ENCODE assay signal across 15 mouse cellular contexts in the genomic region with DNA sequence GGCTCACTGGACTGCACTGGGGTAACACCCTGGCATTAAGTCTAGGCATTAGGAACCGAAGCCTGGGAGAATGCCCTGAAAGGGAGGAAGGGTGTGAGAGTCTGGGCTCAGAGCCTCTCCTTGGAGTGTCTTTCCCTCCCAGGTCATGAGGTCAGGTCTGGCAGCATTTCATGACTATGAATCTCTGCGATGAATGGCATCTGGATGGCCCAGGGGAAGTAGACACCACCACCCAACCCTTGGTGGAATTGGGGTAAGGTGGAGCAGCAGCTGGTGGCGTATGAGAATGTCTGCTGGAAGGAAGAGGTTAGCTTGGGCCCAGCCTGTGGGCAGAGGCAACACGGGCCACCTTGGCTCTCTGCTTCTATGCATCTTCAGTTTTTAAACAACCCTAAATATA.
DNase-seq lines count a peak whose midpoint lies in the region; ATAC-seq and TF ChIP-seq lines count a peak whose summit lies in the region.
"Had no signal": no experiment of that assay in that cellular context is flagged by ENCODE, and none has a peak within 500 bp of the region (broad histone marks: within the 10 kb centered on the region; RNA-seq: fewer than 3 reads in every experiment).

No protein-coding gene starts in this region.

- H3K27me3 ChIP-seq in heart, adult 2 months (ENCODE audit: control insufficient read depth, insufficient read depth, low read length): no peaks in the 10 kb centered on the region
- no peaks in the 10 kb centered on the region for H3K27me3 ChIP-seq in lung, postnatal 0 days (replicated peaks; ENCODE audit: insufficient read depth, low read length)
- H3K27me3 ChIP-seq in stomach, postnatal 0 days (ENCODE audit: control insufficient read depth, insufficient read depth, low read length): no peaks in the 10 kb centered on the region
- H3K27me3 ChIP-seq: liver, embryonic 13.5 days had no signal

- TF ChIP-seq CTCF in heart, adult 2 months (IDR thresholded peaks at IDR 0.05): no peak
- no peak for TF ChIP-seq CTCF in lung, postnatal 0 days (IDR thresholded peaks at IDR 0.05)
- no peak for TF ChIP-seq CTCF in stomach, postnatal 0 days (IDR thresholded peaks at IDR 0.05; ENCODE audit: low read depth)

- H3K4me2 ChIP-seq in lung, postnatal 0 days (replicated peaks; ENCODE audit: low read depth, low read length): no peak overlapping the region
- no peak overlapping the region for H3K4me2 ChIP-seq in stomach, postnatal 0 days (replicated peaks; ENCODE audit: low read depth)
- H3K4me2 ChIP-seq: limb, embryonic 12.5 days; liver, embryonic 13.5 days had no signal

- no peak for TF ChIP-seq EP300 in heart, adult 2 months (IDR thresholded peaks at IDR 0.05; ENCODE audit: insufficient read depth, low read depth, low read length)
- no peak for TF ChIP-seq EP300 in lung, postnatal 0 days (IDR thresholded peaks at IDR 0.05)
- TF ChIP-seq EP300 in stomach, postnatal 0 days (optimal IDR thresholded peaks at IDR 0.05): no peak

- no peak; the same call in 1 of the 2 replicates for ATAC-seq in lung, postnatal 0 days
- peak; percentile 16; the same call in 1 of the 2 replicates for ATAC-seq in stomach, postnatal 0 days (ENCODE audit: low FRiP score, low TSS enrichment)
- ATAC-seq: hindbrain, embryonic 16.5 days; intestine, embryonic 16.5 days had no signal

- H3K36me3 ChIP-seq in heart, adult 2 months (ENCODE audit: control insufficient read depth, insufficient read depth, low read length): no peaks in the 10 kb centered on the region
- H3K36me3 ChIP-seq in lung, postnatal 0 days (ENCODE audit: insufficient read depth, low read length): no peaks in the 10 kb centered on the region
- no peaks in the 10 kb centered on the region for H3K36me3 ChIP-seq in stomach, postnatal 0 days (ENCODE audit: control insufficient read depth, insufficient read depth, low read length)
- H3K36me3 ChIP-seq: forebrain, embryonic 10.5 days; limb, embryonic 12.5 days; liver, embryonic 13.5 days had no signal

- 52% methylated on average over 4 of the region's 4 CpGs for WGBS in heart, adult 2 months
- WGBS in lung, postnatal 0 days: 53% methylated on average over 4 of the region's 4 CpGs
- 70% methylated on average over 4 of the region's 4 CpGs for WGBS in stomach, postnatal 0 days

- peak in 1 of 2 experiments; percentile 46 for DNase-seq in heart, adult 2 months
- no peak for DNase-seq in heart, postnatal 25 days (ENCODE audit: low spot score)
- DNase-seq in lung, postnatal 14 days: peak; percentile 28
- no peak for DNase-seq in lung, postnatal 0 days (ENCODE audit: low spot score)
- peak; percentile 29 for DNase-seq in gastrocnemius, postnatal 10 days
- DNase-seq in stomach, postnatal 0 days (ENCODE audit: low spot score): no peak
- no peak for DNase-seq in cerebellum, postnatal 10 days
- DNase-seq: cerebellum, adult 2 months; liver, embryonic 13.5 days; spleen, adult 18-20 months; thymus, adult 2 months had no signal

- H3K27ac ChIP-seq in heart, adult 2 months: peak overlapping the region; percentile 36; the same call in 1 of the 2 replicates
- H3K27ac ChIP-seq in lung, postnatal 0 days (ENCODE audit: low read length): no peak overlapping the region
- H3K27ac ChIP-seq in stomach, postnatal 0 days (replicated peaks): no peak overlapping the region
- H3K27ac ChIP-seq: forebrain, embryonic 10.5 days; limb, embryonic 12.5 days; liver, embryonic 13.5 days had no signal

- peaks cover 9% of the 10 kb centered on the region for H3K4me1 ChIP-seq in heart, adult 2 months (ENCODE audit: control insufficient read depth, insufficient read depth, low read length)
- peaks cover 16% of the 10 kb centered on the region; the same call in 1 of the 2 replicates for H3K4me1 ChIP-seq in lung, postnatal 0 days (ENCODE audit: insufficient read depth, low read depth, low read length)
- no peaks in the 10 kb centered on the region; the same call in 1 of the 2 replicates for H3K4me1 ChIP-seq in stomach, postnatal 0 days (replicated peaks; ENCODE audit: control insufficient read depth, insufficient read depth)
- H3K4me1 ChIP-seq: liver, embryonic 13.5 days had no signal

- no peaks in the 10 kb centered on the region for H3K9me3 ChIP-seq in lung, postnatal 0 days (ENCODE audit: low read length)
- no peaks in the 10 kb centered on the region for H3K9me3 ChIP-seq in stomach, postnatal 0 days (ENCODE audit: control insufficient read depth, low read length)
- H3K9me3 ChIP-seq: forebrain, embryonic 10.5 days; limb, embryonic 12.5 days; liver, embryonic 13.5 days had no signal

- H3K4me3 ChIP-seq in heart, adult 2 months: no peak overlapping the region
- no peak overlapping the region for H3K4me3 ChIP-seq in lung, postnatal 0 days (ENCODE audit: low read depth, low read length)
- no peak overlapping the region for H3K4me3 ChIP-seq in stomach, postnatal 0 days (ENCODE audit: low read depth, low read length)
- H3K4me3 ChIP-seq: forebrain, embryonic 10.5 days; limb, embryonic 12.5 days; liver, embryonic 13.5 days had no signal

- intact Hi-C loops in heart, adult 2 months (cut with DNase I): loop anchor here (5.0 kb wide), 2 partner anchors 42 to 43 kb away; no protein-coding TSS in a partner anchor
- intact Hi-C loops in heart, postnatal 25 days (cut with DNase I): no loop called here

- no peak overlapping the region for H3K9ac ChIP-seq in heart, adult 2 months (ENCODE audit: low read depth, low read length)
- no peak overlapping the region for H3K9ac ChIP-seq in lung, postnatal 0 days (replicated peaks; ENCODE audit: low read depth)
- H3K9ac ChIP-seq in stomach, postnatal 0 days (ENCODE audit: low read length): no peak overlapping the region
- H3K9ac ChIP-seq: limb, embryonic 12.5 days; liver, embryonic 13.5 days had no signal

- H3K79me2 ChIP-seq in heart, adult 2 months (replicated peaks; ENCODE audit: control insufficient read depth, insufficient read depth, low read length): no peaks in the 10 kb centered on the region

- no peak for TF ChIP-seq POLR2A in heart, adult 2 months (IDR thresholded peaks at IDR 0.05; ENCODE audit: insufficient read depth, low read depth, low read length)

Comparison
In these comparisons a context has a peak if more than half of its experiments do, and no peak if none do; other contexts are left out.
1. DNase-seq: peak in lung, postnatal 14 days (single experiment) and gastrocnemius, postnatal 10 days (single experiment); none in heart, postnatal 25 days (single experiment), lung, postnatal 0 days (single experiment), stomach, postnatal 0 days (single experiment) and cerebellum, postnatal 10 days (0 of 2).